8 mouse cellular contexts compared by ENCODE assay signal in the genomic region with DNA sequence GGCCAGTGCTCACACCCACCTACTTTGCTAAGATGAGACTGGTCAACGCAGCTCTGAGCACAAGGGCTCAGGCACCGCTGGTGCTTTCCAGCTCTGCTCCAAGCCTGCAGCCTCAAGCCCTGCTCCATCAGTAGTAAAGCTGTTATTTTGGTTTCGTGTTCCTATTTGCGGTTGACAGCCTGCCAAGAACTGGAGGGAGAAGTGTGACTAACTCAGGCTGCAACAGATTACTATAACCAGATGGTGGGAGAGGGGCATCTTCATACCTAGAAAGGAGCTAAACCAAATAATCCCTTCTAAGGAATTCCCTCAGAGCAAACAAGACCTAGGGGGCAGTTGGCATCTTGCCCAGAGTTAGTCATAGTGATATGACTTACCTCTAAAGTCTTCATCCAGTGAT.
DNase-seq lines count a peak whose midpoint lies in the region; ATAC-seq lines count a peak whose summit lies in the region.

No protein-coding gene starts in this region.

- no peak overlapping the region for H3K9ac ChIP-seq in forebrain, embryonic 14.5 days (ENCODE audit: low read length)
- no peak overlapping the region for H3K9ac ChIP-seq in forebrain, embryonic 12.5 days

- peak overlapping the region; percentile 9; the same call in 1 of the 2 replicates for H3K4me2 ChIP-seq in forebrain, embryonic 14.5 days (ENCODE audit: low read length)
- no peak overlapping the region for H3K4me2 ChIP-seq in forebrain, embryonic 12.5 days

- H3K27ac ChIP-seq in forebrain, embryonic 14.5 days (ENCODE audit: low read depth, low read length), result peak overlapping the region; percentile 76
- H3K27ac ChIP-seq in forebrain, embryonic 12.5 days, result no peak overlapping the region

- no peaks in the 10 kb centered on the region for H3K9me3 ChIP-seq in forebrain, embryonic 14.5 days (replicated peaks; ENCODE audit: control insufficient read depth, low read length)
- no peaks in the 10 kb centered on the region for H3K9me3 ChIP-seq in forebrain, embryonic 12.5 days

- H3K4me1 ChIP-seq in forebrain, embryonic 14.5 days (ENCODE audit: control insufficient read depth, insufficient read depth, low read length), result peaks cover 15% of the 10 kb centered on the region; the same call in 1 of the 2 replicates
- H3K4me1 ChIP-seq in forebrain, embryonic 12.5 days, result 0 out of 2 replicates have a peak, but pooled peaks cover 3% of the 10 kb centered on the region

- DNase-seq in forebrain, embryonic 14.5 days (ENCODE audit: low spot score), result peak; percentile 82
- DNase-seq in cerebellum, adult 9-10 months, result peak; percentile 64
- peak; percentile 54 for DNase-seq in gastrocnemius, postnatal 25 days
- DNase-seq in kidney, adult 11 months, result peak; percentile 19
- DNase-seq in left cerebral cortex, adult 9 months (ENCODE audit: low spot score in 2 of 2), result peak; percentile 53 to 85
- peak; percentile 90 for DNase-seq in right cerebral cortex, adult 18-20 months
- DNase-seq in embryo, embryonic 10.5 days (ENCODE audit: low spot score), result no peak

- WGBS in forebrain, embryonic 14.5 days, result 62% methylated on average over 4 of the region's 4 CpGs
- WGBS in forebrain, embryonic 12.5 days, result 85% methylated on average over 4 of the region's 4 CpGs

- ATAC-seq in forebrain, embryonic 14.5 days, result peak; percentile 79; the same call in 1 of the 2 replicates
- no peak for ATAC-seq in forebrain, embryonic 12.5 days (ENCODE audit: low FRiP score)

- H3K36me3 ChIP-seq in forebrain, embryonic 14.5 days (ENCODE audit: control insufficient read depth, insufficient read depth, low read length), result no peaks in the 10 kb centered on the region
- H3K36me3 ChIP-seq in forebrain, embryonic 12.5 days (replicated peaks), result no peaks in the 10 kb centered on the region

- H3K4me3 ChIP-seq in forebrain, embryonic 14.5 days (ENCODE audit: low read depth, low read length), result no peak overlapping the region
- H3K4me3 ChIP-seq in forebrain, embryonic 12.5 days (replicated peaks), result no peak overlapping the region

- no peaks in the 10 kb centered on the region for H3K27me3 ChIP-seq in forebrain, embryonic 14.5 days (replicated peaks; ENCODE audit: control insufficient read depth, insufficient read depth, low read length)
- H3K27me3 ChIP-seq in forebrain, embryonic 12.5 days, result no peaks in the 10 kb centered on the region
